Mouse (Mus musculus): Measurements from ENCODE around the gene Gm21969. TPM values are rescaled to one million over a fixed set of nuclear protein-coding genes. Genes with fewer than 3 reads are reported as not detected.
A peak's percentile ranks its signal among the peaks of the same experiment; 100 is the strongest.

The Gm21969 gene
- polyA plus RNA-seq (2011; ENCODE audit: insufficient read depth, insufficient read length, low replicate concordance, missing spikeins): not detected in 2 replicates

DNA sequence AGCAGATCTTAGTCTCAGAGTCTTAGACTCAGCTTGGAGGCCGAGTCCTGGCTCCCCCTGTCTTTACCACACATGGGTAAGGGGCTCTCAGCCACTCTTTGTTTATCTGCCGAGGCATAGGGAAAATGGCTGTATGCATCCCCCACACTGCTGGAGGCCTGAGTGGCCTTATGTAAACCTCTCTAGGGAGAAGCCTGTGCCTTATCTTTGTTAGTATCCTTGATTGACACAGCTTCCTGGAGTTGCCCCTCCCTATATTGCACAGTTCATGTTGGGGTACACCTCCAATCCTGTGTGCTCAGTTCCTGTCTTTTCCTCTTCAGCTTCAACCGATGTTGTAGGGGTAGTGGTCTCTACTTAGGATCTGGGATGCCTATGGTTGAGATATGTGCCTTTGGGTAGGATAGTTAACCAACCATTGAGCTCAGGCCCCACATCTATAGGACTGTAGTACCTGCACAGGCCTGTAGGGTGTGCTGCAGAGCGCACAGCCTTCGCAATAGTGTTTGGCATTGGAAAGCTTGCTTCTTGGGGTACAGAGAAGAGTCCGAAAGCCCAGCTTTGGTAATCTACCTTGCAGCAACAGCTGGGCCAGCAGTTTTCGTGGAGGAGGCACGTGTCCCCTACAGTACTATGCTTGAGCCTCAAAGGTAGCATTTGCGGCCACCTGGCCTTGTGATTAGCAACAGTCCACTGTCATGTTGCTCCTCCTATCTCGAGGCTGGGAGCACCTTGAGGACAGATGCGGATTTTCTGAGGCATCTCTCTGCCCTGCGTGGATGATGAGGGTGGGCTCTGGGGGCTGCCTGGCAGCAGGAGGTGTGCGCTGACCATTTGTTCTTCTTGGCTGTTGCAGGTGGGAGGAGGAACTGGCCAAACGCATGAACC is at the start of gene Gm21969:
Gene Gm21969 (plus strand): TSS at position 830 of the 888 bp plus-strand sequence.
- Histone ChIP-seq H3K27ac (ENCODE audit: control insufficient read depth, insufficient read depth, low read depth, low read length, poor library complexity) (no peak within 1 kb of the TSS), H3K4me1 (ENCODE audit: control insufficient read depth, insufficient read depth, low read length) (peaks cover 2% of the 10 kb centered on the region), H3K4me3 (replicated peaks; ENCODE audit: control insufficient read depth, low read depth, low read length) (no peak within 1 kb of the TSS)
- WGBS: 42% methylated on average over 14 of the region's 14 CpGs
- TF ChIP-seq POLR2A (IDR thresholded peaks at IDR 0.05; ENCODE audit: borderline replicate concordance, control insufficient read depth, low read depth, low read length) (no peak), CTCF (IDR thresholded peaks at IDR 0.05; ENCODE audit: control insufficient read depth, insufficient read depth, low read length) (peak; percentile 90)

DNA sequence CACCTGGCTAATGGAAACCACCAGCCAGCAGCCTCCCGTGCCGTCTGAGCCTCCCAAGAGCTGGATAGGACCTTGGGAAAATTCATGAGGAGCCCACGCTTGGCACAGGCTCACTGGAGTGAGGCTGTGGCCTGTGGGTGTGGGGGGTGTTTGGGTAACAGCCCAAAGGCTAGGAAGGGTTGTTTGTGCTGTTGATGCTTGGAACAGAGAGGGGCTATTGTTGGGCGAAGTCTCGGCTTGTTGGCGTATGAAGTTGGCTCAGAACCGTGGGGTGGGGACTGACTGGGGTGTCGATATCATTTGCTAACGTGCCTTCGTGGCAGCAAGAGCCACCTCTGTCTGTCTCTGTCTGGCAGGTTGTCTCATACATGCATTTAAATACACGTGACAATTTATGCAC is 47.8 kb upstream of the Gm21969 start:
- 84% methylated on average over 11 of the region's 11 CpGs for WGBS
- no peak overlapping the region for H3K4me3 ChIP-seq (replicated peaks; ENCODE audit: control insufficient read depth, low read depth, low read length)
- TF ChIP-seq POLR2A (IDR thresholded peaks at IDR 0.05; ENCODE audit: borderline replicate concordance, control insufficient read depth, low read depth, low read length) (no peak), CTCF (IDR thresholded peaks at IDR 0.05; ENCODE audit: control insufficient read depth, insufficient read depth, low read length) (no peak)
- H3K27ac ChIP-seq (ENCODE audit: control insufficient read depth, insufficient read depth, low read depth, low read length, poor library complexity): no peak overlapping the region
- no peaks in the 10 kb centered on the region for H3K4me1 ChIP-seq (ENCODE audit: control insufficient read depth, insufficient read depth, low read length)

DNA sequence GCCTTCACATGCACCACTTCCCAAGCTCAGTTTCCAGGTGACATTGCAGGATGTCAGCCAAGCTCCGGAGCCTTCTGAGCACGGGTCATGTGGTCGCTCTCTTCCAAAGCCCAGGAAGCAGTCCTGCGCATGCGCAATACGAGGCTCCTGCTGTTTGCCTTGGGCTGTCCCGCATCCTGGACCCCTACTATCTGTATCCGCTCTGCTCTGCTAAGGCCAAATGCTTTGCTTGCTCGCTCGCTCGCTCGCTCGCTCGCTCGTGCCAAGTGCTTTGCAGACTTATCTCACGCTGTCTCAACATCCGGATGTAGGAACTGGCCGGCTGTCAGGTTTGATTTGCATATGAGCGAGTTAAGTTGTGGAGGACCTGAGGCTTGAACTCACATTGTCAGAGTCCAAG is 47.0 kb upstream of the Gm21969 start:
- no peak overlapping the region for H3K4me3 ChIP-seq (replicated peaks; ENCODE audit: control insufficient read depth, low read depth, low read length)
- no peaks in the 10 kb centered on the region for H3K4me1 ChIP-seq (ENCODE audit: control insufficient read depth, insufficient read depth, low read length)
- WGBS: 67% methylated on average over 19 of the region's 19 CpGs
- TF ChIP-seq CTCF (IDR thresholded peaks at IDR 0.05; ENCODE audit: control insufficient read depth, insufficient read depth, low read length): no peak
- no peak for TF ChIP-seq POLR2A (IDR thresholded peaks at IDR 0.05; ENCODE audit: borderline replicate concordance, control insufficient read depth, low read depth, low read length)
- no peak overlapping the region for H3K27ac ChIP-seq (ENCODE audit: control insufficient read depth, insufficient read depth, low read depth, low read length, poor library complexity)

DNA sequence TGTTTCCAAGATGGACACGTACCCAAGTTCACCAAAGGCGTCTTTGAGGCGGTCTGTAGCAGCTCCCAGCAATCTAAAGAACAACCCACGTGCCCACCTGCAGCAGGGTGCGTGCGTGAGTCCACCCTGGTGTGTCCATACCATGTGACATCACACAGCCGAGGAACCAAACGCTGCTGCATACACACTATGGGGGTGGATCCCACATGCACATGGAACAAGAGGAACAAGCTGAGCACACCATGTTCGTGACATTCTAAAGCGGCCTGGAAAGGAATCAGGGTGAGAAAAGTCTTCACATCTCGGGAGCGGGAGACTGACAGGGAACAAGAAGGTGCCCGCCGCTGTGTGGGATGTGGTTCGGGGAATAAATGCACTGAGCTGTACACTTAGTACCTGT is 34.6 kb upstream of the Gm21969 start:
- 70% methylated on average over 15 of the region's 15 CpGs for WGBS
- TF ChIP-seq POLR2A (IDR thresholded peaks at IDR 0.05; ENCODE audit: borderline replicate concordance, control insufficient read depth, low read depth, low read length) (no peak), CTCF (IDR thresholded peaks at IDR 0.05; ENCODE audit: control insufficient read depth, insufficient read depth, low read length) (no peak)
- Histone ChIP-seq H3K4me1 (ENCODE audit: control insufficient read depth, insufficient read depth, low read length) (peaks cover 2% of the 10 kb centered on the region), H3K4me3 (replicated peaks; ENCODE audit: control insufficient read depth, low read depth, low read length) (no peak overlapping the region), H3K27ac (ENCODE audit: control insufficient read depth, insufficient read depth, low read depth, low read length, poor library complexity) (no peak overlapping the region)

DNA sequence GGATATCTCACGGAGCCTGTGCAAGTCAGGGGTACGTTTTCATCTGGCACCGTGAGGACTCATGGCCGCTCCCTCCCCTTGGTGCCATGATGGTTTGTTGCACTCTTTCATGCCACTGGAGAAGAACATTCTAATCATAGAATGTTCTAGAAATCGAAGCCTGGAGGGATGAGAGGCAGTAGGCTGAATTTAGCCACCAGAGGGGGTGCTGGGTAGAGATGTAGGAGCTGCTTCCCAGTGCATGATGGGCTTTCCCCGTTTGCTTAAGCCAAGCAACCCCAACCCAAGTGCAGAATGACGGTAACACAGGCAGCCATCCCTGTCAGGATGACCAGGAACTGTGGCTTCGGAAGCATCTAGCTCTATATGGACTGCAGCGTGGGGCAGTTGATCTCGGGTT is 32.2 kb upstream of the Gm21969 start:
- TF ChIP-seq POLR2A (IDR thresholded peaks at IDR 0.05; ENCODE audit: borderline replicate concordance, control insufficient read depth, low read depth, low read length) (no peak), CTCF (IDR thresholded peaks at IDR 0.05; ENCODE audit: control insufficient read depth, insufficient read depth, low read length) (0 out of 2 replicates have a peak, but pooled peaks have one; percentile 15)
- Histone ChIP-seq H3K4me1 (ENCODE audit: control insufficient read depth, insufficient read depth, low read length) (peaks cover 2% of the 10 kb centered on the region; the same call in 1 of the 2 replicates), H3K27ac (ENCODE audit: control insufficient read depth, insufficient read depth, low read depth, low read length, poor library complexity) (no peak overlapping the region), H3K4me3 (replicated peaks; ENCODE audit: control insufficient read depth, low read depth, low read length) (no peak overlapping the region)
- 57% methylated on average over 10 of the region's 10 CpGs for WGBS

DNA sequence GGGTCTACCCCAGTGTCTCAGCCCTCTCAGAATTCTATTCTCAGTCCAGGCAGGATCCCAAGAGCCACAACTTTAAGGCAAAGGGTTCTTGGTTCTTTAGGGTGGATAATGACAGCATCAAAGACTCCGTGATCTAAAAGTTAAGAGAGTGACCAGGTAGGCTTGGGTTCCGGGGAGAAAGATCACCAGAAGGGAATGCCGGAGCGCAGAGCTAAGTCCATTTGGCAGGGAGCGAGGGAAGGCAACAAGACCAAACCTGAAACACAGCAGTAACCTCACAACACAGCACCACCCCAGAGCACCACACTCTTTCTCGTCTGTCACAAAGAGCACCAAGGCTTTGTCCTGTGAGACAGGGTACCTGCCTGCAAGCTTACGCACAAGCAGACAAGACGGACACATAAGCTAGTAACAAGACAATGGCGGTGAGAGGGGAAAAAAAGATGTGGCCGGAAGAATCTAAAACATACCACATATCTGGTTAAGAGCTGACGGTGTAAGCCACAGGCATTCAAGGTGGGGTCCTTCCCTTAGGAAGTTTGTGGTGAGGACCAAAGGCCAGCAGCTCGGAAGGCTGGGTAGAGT is 30.0 kb upstream of the Gm21969 start:
- peaks cover 2% of the 10 kb centered on the region; the same call in 1 of the 2 replicates for H3K4me1 ChIP-seq (ENCODE audit: control insufficient read depth, insufficient read depth, low read length)
- 76% methylated on average over 12 of the region's 12 CpGs for WGBS
- no peak overlapping the region for H3K27ac ChIP-seq (ENCODE audit: control insufficient read depth, insufficient read depth, low read depth, low read length, poor library complexity)
- TF ChIP-seq CTCF (IDR thresholded peaks at IDR 0.05; ENCODE audit: control insufficient read depth, insufficient read depth, low read length) (no peak), POLR2A (IDR thresholded peaks at IDR 0.05; ENCODE audit: borderline replicate concordance, control insufficient read depth, low read depth, low read length) (no peak)
- no peak overlapping the region for H3K4me3 ChIP-seq (replicated peaks; ENCODE audit: control insufficient read depth, low read depth, low read length)

DNA sequence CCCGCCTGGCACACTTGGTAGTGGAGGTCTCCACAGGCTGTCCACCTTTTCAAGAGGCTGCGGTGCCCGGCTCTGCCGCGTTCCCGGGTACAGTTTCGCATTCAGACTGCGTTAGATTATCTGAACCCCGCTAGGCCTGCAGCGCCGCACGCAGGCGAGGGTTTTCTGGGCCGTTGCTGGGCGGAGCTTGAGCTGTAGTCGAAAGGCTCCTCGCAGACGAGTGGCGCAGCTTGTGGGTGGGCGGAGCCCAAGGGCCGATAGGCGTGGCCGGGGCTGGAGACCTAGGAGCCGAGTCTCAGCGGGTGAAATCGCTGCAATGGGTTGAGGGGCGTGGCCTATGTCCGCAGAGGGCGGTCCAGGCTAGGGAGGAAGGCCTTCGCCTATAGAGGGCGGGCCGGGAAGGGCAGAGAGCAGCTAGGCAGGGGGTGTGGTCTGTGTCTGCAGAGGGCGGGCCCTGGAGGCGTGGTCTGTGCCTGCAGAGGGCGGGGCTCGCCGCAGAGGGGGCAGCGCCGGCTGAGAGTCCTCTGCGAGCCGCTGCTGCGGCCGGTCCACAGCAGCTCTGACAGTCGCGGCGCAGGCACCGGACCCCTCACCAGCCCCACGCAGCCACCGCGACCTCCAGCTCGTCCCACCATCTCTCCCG is 28.7 kb upstream of the Gm21969 start:
- under 1% methylated on average over 51 of the region's 52 CpGs for WGBS
- peak; percentile 41; the same call in 1 of the 2 replicates for TF ChIP-seq CTCF (IDR thresholded peaks at IDR 0.05; ENCODE audit: control insufficient read depth, insufficient read depth, low read length)
- TF ChIP-seq POLR2A (IDR thresholded peaks at IDR 0.05; ENCODE audit: borderline replicate concordance, control insufficient read depth, low read depth, low read length): peak; percentile 77
- Histone ChIP-seq H3K4me1 (ENCODE audit: control insufficient read depth, insufficient read depth, low read length) (peaks cover 2% of the 10 kb centered on the region; the same call in 1 of the 2 replicates), H3K4me3 (replicated peaks; ENCODE audit: control insufficient read depth, low read depth, low read length) (peak overlapping the region; percentile 77), H3K27ac (ENCODE audit: control insufficient read depth, insufficient read depth, low read depth, low read length, poor library complexity) (peak overlapping the region; percentile 37; the same call in 1 of the 2 replicates)

All from bone marrow, adult 2 months (tissue).